Mouse (Mus musculus) kidney, embryonic 16.5 days (tissue): Measurements from ENCODE around the gene Krt14. TPM values are rescaled to one million over a fixed set of nuclear protein-coding genes. Genes with fewer than 3 reads are reported as not detected.
"Not testable (repeated sequence)": the region's sequence is repeated elsewhere in the genome, so short reads cannot be mapped to it uniquely, and the experiment has no call there.

Experiments used
- ATAC-seq: fragments of 200-750 bp; cut with Nextera tagmentation; 2 replicates; pipeline ENCODE4 v1.8.0; 2017; ENCODE audit warnings: moderate TSS enrichment; ENCODE audit not compliant: low FRiP score, low TSS enrichment
- H3K27ac ChIP-seq: fragments of 300-500 bp; sonication (generic); 2 replicates; pipeline ENCODE4 v1.5.1; 2014; ENCODE audit warnings: low read length
- H3K27me3 ChIP-seq: fragments of 300-500 bp; sonication (generic); 2 replicates; pipeline ENCODE4 v1.6.1; 2014; ENCODE audit warnings: low read length, control low read depth, mixed read lengths; ENCODE audit not compliant: insufficient read depth
- H3K36me3 ChIP-seq: fragments of 300-500 bp; sonication (generic); 2 replicates; pipeline ENCODE4 v1.6.1; 2014; ENCODE audit warnings: low read length, control low read depth, mixed read lengths; ENCODE audit not compliant: insufficient read depth
- H3K4me1 ChIP-seq: fragments of 300-500 bp; sonication (generic); 2 replicates; pipeline ENCODE4 v1.6.1; 2014; ENCODE audit warnings: low read length, control low read depth, mixed read lengths; ENCODE audit not compliant: insufficient read depth
- H3K4me2 ChIP-seq: fragments of 300-500 bp; sonication (generic); replicated peaks from 2 replicates; pipeline ENCODE4 v1.6.1; 2014; ENCODE audit warnings: low read depth, low read length
- H3K4me3 ChIP-seq: fragments of 300-500 bp; sonication (generic); 2 replicates; pipeline ENCODE4 v1.5.1; 2014; ENCODE audit warnings: mild to moderate bottlenecking, low read length
- H3K9ac ChIP-seq: fragments of 300-500 bp; sonication (generic); replicated peaks from 2 replicates; pipeline ENCODE4 v1.6.1; 2014; ENCODE audit warnings: low read length
- H3K9me3 ChIP-seq: fragments of 300-500 bp; sonication (generic); 2 replicates; pipeline ENCODE4 v1.6.1; 2016; ENCODE audit warnings: low read length, control low read depth
- whole genome bisulfite sequencing: fragments of 180-500 bp; shearing (Covaris S2); extraction: QIAGEN DNeasy Blood & Tissue Kit; methylation state at CpG from one replicate; pipeline ENCODE4 v1.1.7; 2014; 5-methylcytosine and 5-hydroxymethylcytosine counted together
- polyA plus RNA-seq: library from polyadenylated mRNA; unstranded; fragments of >200 nt; fragmentation: Nextera tagmentation; extraction: Ambion mirVana; gene quantifications from 2 replicates; pipeline ENCODE4 v1.2.1, GENCODE M21; 2015

Krt14 gene
- polyA plus RNA-seq = 0.90 and 1.7 TPM in 2 replicates

GRCm38 (mm10) chr11:100207498-100207897, at the start of gene Krt14:
Krt14 (minus strand) TSS chr11:100207548.
- H3K9ac ChIP-seq = no peak within 1 kb of the TSS
- H3K4me3 ChIP-seq = no peak within 1 kb of the TSS
- no peaks in the 10 kb centered on the region for H3K27me3 ChIP-seq
- no peaks in the 10 kb centered on the region for H3K36me3 ChIP-seq
- no peak for ATAC-seq
- H3K27ac ChIP-seq = no peak within 1 kb of the TSS
- H3K4me2 ChIP-seq = no peak within 1 kb of the TSS
- no peaks in the 10 kb centered on the region for H3K9me3 ChIP-seq
- H3K4me1 ChIP-seq = no peaks in the 10 kb centered on the region
- 77% methylated on average over 8 of the region's 8 CpGs for WGBS

GRCm38 (mm10) chr11:100255514-100255913, 48.2 kb upstream of the Krt14 start:
- 91% methylated on average over 6 of the region's 6 CpGs for WGBS
- Histone ChIP-seq H3K27ac (no peak overlapping the region), H3K4me3 (no peak overlapping the region), H3K9ac (no peak overlapping the region), H3K4me2 (no peak overlapping the region), H3K9me3 (no peaks in the 10 kb centered on the region), H3K27me3 (no peaks in the 10 kb centered on the region), H3K36me3 (no peaks in the 10 kb centered on the region), H3K4me1 (no peaks in the 10 kb centered on the region)
- ATAC-seq = no peak

DNA sequence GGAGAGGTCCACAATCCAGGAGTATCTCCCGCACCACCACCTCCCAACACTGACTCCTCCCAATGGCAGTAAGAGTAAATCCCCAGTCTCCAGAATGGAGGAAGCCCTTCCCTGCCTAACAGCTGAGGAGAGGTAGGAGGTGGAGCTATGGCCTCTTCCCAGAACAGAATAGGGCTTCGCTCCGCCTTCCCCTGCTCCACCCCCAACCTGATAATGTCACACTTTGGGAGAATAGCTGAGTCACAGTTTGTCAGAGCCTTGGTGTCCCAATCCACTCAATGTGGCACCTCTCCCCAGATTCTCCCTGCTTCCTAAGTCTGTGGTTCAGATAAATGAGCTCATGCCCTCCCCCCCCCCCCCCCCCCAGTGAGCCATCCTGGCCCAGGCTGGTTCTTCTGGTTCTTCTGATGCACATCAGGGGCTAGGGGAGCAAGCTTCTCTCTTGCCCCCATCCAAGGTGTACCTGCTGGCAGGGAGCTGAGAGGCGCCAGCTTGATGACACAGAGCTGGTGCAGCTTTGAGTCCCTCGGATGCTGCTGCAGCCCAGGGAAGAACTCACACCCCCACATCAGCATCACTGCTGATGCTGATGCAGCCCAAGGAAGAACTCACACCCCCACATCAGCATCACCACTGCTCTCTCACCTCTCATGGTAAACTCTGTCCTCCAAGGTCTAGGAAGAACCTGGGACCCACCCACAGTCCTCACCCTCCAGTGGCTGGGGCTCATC, 47.2 kb upstream of the Krt14 start:
- H3K27ac ChIP-seq = no peak overlapping the region
- no peak for ATAC-seq
- no peaks in the 10 kb centered on the region for H3K4me1 ChIP-seq
- 63% methylated on average over 5 of the region's 5 CpGs for WGBS
- no peak overlapping the region for H3K4me3 ChIP-seq
- no peak overlapping the region for H3K9ac ChIP-seq
- no peak overlapping the region for H3K4me2 ChIP-seq
- H3K27me3 ChIP-seq = no peaks in the 10 kb centered on the region
- H3K36me3 ChIP-seq = no peaks in the 10 kb centered on the region
- no peaks in the 10 kb centered on the region for H3K9me3 ChIP-seq

- Histone ChIP-seq H3K27me3 (no peaks in the 10 kb centered on the region), H3K27ac (no peak within 1 kb of the TSS), H3K4me2 (no peak within 1 kb of the TSS), H3K4me3 (no peak within 1 kb of the TSS), H3K4me1 (no peaks in the 10 kb centered on the region), H3K36me3 (no peaks in the 10 kb centered on the region), H3K9me3 (no peaks in the 10 kb centered on the region), H3K9ac (no peak within 1 kb of the TSS)
- 77% methylated on average over 6 of the region's 7 CpGs for WGBS
- ATAC-seq = no peak
Measured at GRCm38 (mm10) chr11:100248852-100249465, 41.6 kb upstream of the Krt14 start, which contains the start of gene Krt16. Krt16 (minus strand) TSS chr11:100248902.

- not testable (repeated sequence) for H3K4me3 ChIP-seq, H3K4me1 ChIP-seq, ATAC-seq, H3K27ac ChIP-seq, H3K36me3 ChIP-seq, H3K9ac ChIP-seq, H3K27me3 ChIP-seq, H3K4me2 ChIP-seq, H3K9me3 ChIP-seq
- WGBS = 70% methylated on average over 7 of the region's 7 CpGs
Measured at GRCm38 (mm10) chr11:100246471-100246870, 39.1 kb upstream of the Krt14 start.

DNA sequence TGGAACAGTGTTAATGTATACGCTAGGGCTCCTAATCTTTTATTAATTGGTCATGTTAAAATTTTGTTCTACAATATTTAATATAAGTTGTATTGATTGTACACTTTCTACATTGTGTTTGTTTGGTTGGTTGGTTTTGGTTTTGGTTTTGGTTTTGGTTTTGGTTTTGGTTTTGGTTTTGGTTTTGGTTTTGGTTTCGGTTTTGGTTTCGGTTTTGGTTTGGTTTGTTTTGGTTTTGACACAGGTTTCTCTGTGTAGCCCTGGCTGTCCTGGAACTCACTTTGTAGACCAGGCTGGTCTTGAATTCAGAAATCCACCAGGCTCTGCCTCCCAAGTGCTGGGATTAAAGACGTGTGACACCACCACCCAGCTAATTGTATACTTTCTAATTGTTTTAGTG, 32.9 kb upstream of the Krt14 start:
- H3K9ac ChIP-seq, H3K27me3 ChIP-seq, H3K27ac ChIP-seq, H3K4me3 ChIP-seq, ATAC-seq, H3K9me3 ChIP-seq, H3K4me1 ChIP-seq, H3K36me3 ChIP-seq, H3K4me2 ChIP-seq: not testable (repeated sequence)
- 89% methylated on average over 4 of the region's 4 CpGs for WGBS

- no peak overlapping the region for H3K9ac ChIP-seq
- WGBS = 65% methylated on average over 8 of the region's 8 CpGs
- H3K4me3 ChIP-seq = no peak overlapping the region
- peaks cover 6% of the 10 kb centered on the region; the same call in 1 of the 2 replicates for H3K9me3 ChIP-seq
- ATAC-seq = no peak
- H3K36me3 ChIP-seq = no peaks in the 10 kb centered on the region
- H3K27ac ChIP-seq = no peak overlapping the region
- no peaks in the 10 kb centered on the region for H3K27me3 ChIP-seq
- H3K4me2 ChIP-seq = no peak overlapping the region
- no peaks in the 10 kb centered on the region for H3K4me1 ChIP-seq
Measured at GRCm38 (mm10) chr11:100221741-100222140, 14.4 kb upstream of the Krt14 start.

DNA sequence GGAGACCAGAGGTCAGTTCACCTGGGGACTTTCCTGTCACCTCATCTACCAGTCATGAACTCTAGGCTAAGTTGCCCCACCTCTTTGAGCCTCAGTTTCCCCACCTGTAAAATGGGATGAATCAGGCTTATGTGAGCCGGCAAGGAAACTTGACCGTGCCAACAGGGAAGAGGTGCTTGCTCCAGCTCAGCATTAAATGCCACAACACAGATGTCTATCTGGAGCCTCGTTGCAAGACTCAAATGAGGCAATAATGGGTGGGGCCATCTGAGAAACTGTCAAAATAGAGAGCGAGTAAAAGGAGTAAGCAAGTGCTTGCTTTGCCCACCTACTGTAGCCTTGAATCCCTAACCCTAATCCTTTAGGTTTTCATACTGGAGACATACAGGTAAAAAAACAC, 12.0 kb upstream of the Krt14 start:
- no peaks in the 10 kb centered on the region for H3K9me3 ChIP-seq
- WGBS = 87% methylated on average over 4 of the region's 4 CpGs

DNA sequence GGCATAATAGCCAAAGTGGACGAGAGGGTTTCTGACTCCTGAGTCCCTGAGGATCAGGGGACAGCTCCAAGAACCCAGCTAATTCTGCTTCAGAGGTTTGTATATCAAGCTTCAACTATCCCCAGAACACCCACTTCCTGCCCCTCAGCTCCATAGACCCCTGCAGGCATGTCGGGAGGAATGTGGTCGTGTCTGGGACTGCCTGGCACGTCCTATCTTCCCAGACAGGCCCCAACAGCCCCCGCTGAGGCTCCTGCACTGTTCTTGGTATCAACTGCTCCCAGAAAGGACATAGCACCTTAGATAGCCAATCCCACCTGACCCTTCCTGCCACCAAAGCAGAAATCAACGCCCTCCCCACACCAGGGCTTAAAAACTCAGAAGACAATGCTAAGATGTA, 1.2 kb upstream of the Krt14 start:
- WGBS = 49% methylated on average over 6 of the region's 6 CpGs
- Histone ChIP-seq H3K27ac (no peak overlapping the region), H3K4me3 (no peak overlapping the region), H3K4me1 (no peaks in the 10 kb centered on the region), H3K27me3 (no peaks in the 10 kb centered on the region), H3K9me3 (no peaks in the 10 kb centered on the region), H3K4me2 (no peak overlapping the region), H3K36me3 (no peaks in the 10 kb centered on the region), H3K9ac (no peak overlapping the region)
- ATAC-seq = no peak

More for the DNA sequence above, 12.0 kb upstream of the Krt14 start:
- no peaks in the 10 kb centered on the region for H3K36me3 ChIP-seq
- no peak overlapping the region for H3K4me3 ChIP-seq
- no peak overlapping the region for H3K4me2 ChIP-seq
- H3K4me1 ChIP-seq = no peaks in the 10 kb centered on the region
- H3K27ac ChIP-seq = no peak overlapping the region
- no peak overlapping the region for H3K9ac ChIP-seq
- H3K27me3 ChIP-seq = no peaks in the 10 kb centered on the region
- ATAC-seq = no peak

GRCm38 (mm10) chr11:100203448-100203847, 3.9 kb downstream of the Krt14 start:
- Histone ChIP-seq H3K4me3 (no peak overlapping the region), H3K27me3 (no peaks in the 10 kb centered on the region), H3K9me3 (no peaks in the 10 kb centered on the region), H3K9ac (no peak overlapping the region), H3K27ac (no peak overlapping the region), H3K4me2 (no peak overlapping the region), H3K4me1 (no peaks in the 10 kb centered on the region), H3K36me3 (no peaks in the 10 kb centered on the region)
- no peak for ATAC-seq
- WGBS = 12% methylated on average over 6 of the region's 6 CpGs
